Mouse (Mus musculus) cerebellum, postnatal 25 days (tissue): ENCODE measurements at regions not wholly inside any gene's neighbourhood (a gene's known extent, or its start where the extent isn't known, plus 50 kb on each side); places are given as distances from the start of the nearest gene placed in this dataset.

ENCODE experiments used
- DNase-seq, 2 experiments: peaks; one replicate each; pipeline ENCODE4 v3.0.0; 2021; ENCODE audit warnings: mixed read lengths in 2 of 2

DNA sequence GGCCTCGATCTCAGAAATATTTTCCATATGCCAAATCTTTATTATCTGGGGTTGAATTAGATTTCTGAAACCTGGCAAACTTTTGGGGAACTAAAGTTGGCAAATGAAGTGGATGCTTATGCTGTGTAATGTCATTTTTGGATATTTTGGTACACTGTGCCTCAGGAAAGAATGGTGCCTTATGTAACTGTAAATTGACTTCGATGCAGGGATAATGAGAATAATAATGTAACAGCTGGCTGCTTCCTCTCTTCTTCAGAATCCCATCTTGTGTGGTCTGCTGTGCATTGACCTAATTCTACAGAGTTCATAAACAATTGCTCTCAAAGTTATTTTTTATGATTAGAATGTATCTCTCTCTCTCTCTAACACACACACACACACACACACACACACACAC lies 545.6 kb downstream of the Tfap2b start:
- DNase-seq = no peak

DNA sequence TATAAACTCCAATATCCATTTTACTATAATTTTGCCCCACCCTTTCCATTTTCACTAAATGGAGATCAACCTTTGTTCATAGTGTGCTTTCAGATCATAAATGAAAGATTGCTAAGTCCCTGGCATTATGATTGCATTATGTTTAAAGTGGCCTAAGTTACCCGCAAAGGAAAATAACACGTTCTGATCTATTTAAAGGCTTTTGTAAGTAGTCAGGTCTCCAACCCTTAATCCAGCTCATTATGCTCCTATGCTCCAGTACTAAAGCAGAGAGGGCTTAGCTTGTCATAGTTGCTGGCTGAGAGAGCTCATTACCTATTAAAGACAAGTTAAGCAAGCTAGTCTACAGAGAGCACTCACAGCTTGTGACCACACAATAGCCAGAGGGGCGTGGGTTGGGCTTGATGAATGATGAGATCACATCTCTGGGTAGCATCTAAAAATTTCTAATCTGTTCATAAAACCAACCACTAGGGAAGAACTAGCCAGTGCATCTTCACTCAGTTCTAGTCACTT lies 549.3 kb downstream of the Tfap2b start:
- no peak for DNase-seq

DNA sequence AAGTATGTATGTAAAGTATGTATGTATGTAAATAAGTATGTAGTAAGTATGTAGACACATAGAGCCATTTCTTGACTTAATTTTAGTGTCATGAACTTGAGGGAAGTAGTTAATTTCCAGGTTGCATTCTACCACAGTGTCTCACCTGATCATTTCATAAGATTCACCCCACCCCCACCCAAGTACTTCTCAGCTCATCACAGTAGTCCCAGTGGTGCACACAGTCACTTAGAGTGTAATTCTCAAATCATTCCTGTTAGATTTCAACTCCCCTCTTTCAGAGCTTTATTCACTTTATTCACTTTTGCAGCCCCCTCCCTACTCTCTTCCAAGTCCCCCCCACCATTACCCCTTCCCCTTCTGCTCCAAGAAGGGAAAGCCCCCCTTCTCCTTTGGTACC lies 558.2 kb downstream of the Tfap2b start:
- DNase-seq = no peak

DNA sequence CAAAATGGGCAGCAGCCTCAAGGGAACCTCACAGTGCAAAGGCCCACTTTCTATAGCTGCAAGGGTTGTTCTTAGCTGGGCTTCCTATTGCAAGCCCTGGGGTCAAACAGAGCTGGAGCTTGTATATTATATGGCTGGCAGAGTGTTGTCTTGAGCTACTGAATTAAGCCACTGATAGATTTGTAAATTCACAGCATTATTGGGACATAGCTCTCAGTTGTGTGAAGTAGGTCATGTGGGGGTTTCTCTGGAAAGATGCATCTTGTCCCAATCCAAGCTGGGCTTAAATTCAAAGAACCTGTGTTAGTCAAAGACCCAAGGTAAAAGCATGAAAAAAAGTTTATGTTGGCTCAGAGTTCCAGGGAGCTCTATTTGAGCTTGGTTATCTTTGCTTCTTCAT lies 563.6 kb downstream of the Tfap2b start:
- DNase-seq = no peak

DNA sequence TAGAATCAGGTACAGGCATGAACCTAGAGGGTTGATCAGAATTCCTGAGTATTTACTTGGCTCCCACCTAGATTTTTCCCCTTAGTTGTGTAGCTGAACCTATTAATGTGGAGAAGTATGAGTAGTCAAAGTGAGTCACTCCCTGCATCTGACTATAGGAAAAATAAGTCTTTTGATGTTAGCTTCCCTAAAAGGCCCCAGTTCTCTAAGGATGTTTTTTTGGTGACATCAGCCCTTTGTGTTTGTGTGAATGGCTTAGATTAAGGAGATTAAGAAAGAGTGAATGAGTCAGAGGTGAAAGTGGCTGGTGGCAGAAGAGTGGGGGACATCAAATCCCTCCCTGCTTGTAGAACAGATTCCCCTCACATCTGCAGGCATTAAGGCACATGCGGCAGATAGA lies 565.8 kb downstream of the Tfap2b start:
- DNase-seq = no peak

DNA sequence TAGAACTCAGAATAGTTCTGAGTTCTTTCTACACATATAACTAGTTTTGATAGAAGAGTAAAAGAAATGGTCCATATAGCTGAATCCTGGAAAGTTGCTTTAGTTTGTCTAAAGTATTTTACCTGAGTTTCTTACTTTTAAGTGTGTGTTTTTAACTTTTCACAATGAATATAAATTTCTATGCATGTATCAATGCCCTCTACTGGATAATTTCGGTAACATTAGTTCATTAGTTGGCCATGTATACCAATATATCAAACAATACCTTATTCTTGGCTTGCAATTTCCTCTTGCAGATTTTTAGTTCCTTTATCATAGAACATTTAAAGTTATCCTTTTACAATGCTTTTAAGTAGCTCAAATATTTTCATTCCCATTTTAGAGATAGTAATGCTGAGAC lies 568.8 kb downstream of the Tfap2b start:
- DNase-seq = no peak

DNA sequence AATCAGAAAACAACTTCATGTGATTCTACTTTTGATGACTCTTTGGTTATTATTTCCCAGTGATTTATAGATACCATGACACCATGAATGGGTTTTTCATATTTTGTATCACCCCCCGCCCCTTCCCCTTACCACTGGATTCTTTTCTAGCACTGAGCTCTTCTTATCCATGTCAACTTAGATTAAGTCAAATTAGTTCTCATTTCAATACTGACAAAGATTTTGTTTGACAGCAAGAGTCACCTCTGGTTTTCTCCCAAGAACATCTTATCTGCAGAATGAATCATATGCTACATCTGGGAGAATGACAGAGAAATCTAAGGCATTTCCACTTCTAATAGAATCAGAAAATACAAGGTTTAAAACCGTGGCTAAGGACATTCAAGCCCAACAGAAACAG lies 578.3 kb downstream of the Tfap2b start:
- DNase-seq = no peak

DNA sequence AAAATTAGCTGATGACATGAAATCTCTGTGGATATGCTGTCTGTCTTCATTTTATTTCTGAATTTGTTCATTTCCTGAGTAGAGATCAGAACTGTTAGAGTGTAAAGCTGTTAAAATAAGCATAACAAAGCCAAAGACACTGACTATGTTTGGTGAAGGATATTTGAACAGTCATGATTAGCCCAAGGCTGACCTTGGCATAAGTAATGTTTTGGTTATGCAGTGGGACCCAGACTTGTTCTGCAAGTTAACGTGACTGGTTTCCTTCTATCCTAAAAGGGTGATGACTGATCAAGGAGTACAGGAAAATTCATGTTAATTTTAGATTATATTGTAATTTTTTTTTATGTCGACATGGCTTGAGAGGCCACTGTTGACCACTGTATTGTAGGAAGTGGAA lies 585.4 kb downstream of the Tfap2b start:
- DNase-seq = no peak

DNA sequence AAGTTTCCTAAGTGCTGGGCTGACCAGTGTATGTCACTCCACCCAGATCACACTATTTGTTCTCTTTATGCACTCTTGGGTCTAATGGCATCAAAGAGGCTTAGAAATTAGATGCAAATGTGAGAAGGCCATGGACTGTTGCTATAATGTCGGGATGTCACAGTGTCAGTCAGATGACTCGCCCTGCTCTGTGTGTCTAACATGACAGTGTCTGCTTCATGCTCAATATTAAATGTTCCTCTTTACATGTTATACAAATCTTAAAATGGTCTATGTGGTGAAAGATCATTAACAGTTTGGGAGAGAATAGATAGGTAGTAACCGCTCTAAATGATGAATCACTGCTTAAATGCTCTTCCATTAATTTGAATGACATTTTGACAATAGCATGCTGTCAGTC lies 617.2 kb downstream of the Tfap2b start:
- no peak for DNase-seq

DNA sequence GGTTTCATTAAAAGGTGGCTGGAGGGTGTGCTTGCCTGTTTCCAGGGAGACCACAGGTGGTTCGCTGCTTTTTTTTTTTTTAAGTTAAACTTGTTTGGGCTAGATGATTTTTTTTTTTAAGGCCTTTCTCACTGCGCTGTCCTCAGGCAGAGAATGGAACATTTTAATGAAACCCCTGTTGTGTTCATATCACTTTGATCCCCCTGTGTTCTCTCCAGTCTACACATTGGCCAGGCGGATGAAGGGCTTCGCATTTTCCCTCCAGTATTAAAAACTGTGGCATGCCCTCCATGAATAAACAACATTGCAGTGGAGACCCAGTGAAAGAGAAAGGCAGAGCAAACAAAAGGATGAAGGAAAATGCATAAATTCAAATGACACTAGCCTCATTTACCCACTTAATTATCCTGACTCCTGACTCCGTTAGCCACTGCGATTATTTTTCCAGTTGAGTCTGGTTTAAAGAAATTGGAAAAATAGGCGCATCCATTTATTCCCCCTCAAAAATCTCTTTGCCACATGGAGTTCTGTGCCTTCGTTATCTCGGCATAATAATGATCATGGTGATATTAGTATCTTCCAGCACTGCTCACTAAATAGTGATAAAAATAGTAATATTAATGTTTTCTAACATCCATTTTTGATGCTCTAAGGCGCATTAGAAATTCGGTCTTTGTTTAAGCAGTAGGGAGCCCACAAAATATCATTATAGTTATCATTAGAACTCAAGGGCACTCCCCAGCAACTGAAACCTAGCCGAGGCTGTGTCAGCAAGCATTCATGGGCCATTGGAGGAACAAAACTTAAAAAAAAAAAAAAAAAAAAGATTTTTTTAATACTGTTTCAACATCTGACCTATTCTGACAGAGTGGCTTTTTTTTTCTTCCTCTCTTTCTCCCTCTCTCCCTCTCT lies 618.0 kb downstream of the Tfap2b start:
- no peak for DNase-seq

DNA sequence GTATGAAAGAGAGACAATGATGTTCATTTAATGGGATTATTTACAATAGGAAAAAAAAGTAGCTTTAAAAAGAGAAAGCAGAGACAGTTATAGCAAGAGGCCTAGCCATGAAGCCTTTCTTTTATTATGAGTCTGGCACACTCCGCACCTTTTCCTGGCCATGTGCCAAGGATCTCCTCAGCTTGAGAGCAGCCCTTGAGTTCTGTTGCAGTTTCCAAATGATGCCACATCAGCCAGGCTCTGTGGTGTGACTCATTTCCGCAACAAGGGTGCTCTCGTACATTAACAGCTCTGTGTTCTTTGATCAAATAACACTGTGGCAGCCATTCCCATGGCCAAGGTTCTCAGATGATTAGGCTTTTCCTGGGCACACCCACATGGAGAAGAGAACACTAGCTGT lies 641.2 kb downstream of the Tfap2b start:
- peak; percentile 8 to 40 for DNase-seq

DNA sequence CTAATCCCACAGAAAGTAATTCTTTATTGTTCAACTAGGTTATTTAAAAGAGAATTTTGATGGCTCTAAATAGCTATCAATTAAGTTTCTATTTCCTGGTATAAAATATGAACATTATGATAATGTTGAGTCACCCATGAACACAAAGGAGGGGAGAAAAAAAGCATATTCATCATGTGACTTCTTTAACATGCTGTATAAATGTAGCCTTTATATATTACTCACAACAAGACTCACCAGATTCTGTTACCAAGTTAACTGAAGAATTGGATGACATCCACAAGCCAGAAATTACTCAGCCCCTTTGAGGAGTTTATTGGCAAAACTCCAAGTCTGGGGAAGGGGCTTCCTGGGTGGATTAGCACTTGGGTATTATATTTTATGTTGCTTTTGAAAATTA lies 648.5 kb downstream of the Tfap2b start:
- DNase-seq = no peak

DNA sequence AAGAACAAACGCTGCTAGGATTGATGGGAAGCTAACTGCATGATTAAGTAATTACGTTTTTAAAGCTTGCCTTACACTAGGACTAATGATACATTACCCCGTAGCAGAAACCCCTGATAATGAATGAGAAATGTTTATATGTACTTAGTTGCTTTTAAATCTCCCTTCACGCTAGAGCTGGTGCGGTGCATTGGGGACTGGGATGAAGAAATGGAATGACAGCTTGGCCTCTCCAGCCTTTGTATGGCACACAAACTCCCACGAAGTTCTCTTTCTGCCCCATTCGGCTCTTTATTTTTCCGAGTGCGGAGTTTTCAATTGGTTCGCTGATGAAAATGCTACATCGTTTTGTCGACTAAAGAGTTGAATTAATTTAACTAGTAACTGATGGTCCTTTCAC lies 659.8 kb downstream of the Tfap2b start:
- no peak for DNase-seq

DNA sequence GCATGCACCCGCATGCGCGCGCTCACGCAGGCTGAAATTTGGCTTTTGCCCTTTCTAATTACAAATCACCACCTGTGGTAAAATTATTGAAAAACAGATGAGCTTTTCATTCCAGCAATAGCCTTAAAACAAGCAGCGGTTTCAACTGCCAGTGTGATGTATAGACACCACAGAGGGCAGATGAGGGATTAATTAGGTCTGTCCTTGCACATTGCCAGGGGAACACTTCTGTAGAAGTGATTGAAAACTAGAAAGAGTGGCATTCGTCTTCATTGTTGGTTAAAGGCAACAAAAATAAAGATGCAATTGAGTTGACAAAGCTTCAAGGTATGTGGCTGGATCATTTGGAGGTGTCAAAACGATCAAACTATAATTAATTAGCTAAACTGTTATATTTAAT lies 672.5 kb downstream of the Tfap2b start:
- DNase-seq = no peak

DNA sequence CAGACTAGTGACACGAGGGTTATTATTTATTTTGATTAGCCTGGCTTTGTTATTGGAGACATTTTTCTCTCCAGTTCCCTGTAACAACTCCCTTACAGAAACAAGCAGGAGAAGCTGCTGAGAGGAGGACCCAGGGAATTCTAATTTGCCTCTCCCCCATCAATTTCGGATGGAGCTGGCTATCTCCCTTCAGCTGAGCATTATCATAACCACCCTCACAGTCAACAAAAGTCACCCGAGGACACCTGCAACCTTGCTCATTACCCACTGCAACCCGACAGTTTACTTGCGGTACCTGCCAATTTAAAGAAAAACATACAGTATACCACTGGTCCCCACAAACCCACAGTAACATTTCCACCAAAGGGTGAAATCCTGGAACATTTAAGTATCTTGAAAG lies 690.7 kb downstream of the Tfap2b start:
- DNase-seq = no peak

DNA sequence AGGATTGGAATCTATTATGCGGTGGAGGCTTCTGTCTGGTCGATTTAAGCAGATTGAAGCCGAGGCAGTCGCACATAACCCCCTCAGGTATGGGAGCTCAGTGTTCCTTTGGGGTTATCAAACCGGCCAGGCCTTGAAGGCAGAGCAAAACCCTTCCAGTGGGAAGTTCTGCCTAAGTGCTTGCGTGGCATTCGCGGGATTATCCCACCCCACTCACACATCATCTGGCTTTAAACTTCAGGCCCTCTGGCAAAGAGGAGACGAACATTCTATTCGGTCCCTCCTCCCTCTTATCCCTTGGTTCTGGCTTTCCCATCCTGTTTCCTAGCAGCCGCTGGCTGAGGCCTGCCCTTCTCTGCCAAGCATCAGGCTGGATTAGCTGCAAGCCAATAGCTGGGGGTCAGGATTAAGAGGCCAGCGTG lies 691.2 kb downstream of the Tfap2b start:
- no peak for DNase-seq

DNA sequence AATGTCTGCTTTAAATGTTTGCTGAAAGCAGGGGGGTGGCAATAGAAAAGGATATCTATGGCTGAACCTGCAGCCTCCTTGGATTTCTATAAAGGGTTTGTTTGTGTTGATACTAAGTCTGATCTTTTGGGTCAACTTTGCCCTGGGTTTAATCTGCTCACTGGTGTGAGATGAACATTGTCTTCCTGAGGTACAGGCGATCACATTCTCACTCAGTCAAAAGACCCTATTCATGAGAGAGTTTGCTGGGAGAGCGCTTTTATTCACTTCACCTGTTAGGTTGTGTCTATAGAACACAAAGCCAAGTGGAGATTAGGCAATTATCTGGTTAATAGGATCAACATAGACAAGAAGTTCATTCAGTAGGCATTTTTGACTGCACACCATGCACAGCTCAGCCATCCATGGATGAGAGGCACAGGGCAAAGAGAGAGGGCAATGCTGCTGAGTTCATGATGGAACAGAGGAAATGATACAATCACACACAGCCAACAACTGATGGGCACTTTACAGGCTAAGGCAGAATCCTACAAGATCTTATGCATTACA lies 692.3 kb downstream of the Tfap2b start:
- DNase-seq = no peak

DNA sequence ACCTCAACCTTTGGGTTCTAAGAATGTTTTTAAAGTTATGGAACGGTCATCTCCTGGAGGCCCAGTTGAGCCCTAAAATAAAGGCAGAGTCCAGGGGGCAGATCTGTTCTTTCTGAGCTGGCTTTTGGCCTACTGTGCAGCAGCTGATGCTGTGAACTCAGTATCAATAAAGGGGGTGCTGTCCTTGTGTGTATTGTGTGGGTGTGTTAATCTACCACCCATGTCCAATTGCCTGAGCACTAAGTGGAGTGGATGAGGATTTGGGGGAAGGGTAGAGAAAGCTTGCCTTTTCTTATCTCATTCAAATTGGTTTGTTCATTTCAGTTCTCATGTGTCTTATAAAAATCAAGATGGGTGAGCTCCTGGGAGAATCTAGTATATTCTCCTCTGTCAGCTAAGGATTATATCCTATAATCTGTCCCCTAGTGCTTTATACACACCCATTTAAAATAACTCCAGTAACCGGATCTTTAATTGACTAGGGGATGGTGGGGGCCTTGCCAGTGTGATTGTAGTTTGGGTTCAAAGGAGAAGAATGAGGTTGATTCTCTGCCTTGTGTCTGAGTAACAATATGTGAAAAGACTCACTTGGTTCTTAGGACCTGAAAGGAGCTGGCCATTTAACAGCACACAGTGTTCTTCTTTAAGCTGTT lies 703.6 kb downstream of the Tfap2b start:
- DNase-seq = no peak

DNA sequence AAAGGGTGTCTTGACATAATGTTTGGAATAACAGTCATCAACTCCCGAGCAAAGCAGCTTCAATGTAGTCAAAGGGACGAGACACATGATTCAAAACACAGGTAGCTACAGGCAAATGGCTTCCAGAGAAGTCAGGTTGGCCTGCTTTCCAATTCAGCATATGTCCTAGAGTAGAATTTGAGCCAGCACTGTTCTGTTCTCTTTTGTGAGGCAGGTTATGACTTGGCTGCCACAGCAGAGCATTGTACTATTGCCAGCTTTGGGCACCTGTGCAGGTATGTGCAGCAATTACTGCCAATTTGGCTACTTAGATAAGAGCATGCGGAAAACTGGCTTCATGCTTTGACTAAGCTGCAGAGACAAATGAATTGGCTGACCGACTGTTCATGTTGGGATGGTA lies 699.1 kb downstream of the Pkhd1 start:
- DNase-seq = peak; percentile 58 to 62

DNA sequence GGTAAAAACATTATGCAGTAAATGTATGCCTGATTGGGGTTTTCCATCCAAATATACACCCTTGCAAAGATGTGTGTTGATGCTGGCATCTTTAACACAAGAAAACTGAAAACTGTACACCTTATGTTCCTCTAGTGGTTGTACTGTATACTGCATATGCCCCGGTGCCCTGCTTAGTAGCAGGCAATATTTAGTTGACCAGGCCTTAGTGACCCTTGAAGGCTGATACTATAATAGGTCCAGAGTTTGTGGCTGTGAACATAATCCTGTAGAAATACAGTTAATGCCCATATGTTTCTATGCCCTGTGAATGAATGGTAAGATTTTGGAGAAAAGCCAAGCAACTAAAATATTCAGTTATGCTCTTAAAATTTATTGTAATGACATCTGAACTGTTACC lies 690.7 kb downstream of the Pkhd1 start:
- no peak for DNase-seq

DNA sequence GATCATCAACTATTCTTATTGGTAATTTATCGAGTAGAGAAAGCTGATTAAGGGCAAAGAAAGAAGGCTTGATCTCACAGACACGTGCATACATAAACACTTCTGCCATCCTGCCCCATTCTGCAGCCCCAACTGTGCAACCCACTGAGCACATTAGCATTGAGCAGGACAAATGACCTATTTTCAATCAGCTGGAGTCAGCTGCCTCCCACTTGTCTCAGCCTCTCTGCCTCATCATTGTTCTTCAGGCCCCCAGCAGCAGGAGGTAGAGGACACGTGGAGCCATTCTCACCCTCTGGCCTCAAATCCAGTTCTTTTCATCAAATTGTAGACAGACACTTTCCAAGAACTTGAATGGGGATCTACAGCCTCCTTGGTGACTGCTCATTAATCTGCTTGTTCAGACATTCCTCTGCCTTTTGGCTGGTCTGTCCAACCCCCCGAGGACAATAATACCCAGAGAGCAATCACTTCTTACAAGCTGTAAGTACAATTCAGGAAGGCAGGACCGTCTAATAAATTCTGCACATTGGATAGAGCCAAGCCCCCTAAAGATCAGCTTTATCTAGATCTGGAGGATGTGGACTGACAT lies 690.0 kb downstream of the Pkhd1 start:
- peak in 1 of 2 experiments; percentile 4 for DNase-seq

DNA sequence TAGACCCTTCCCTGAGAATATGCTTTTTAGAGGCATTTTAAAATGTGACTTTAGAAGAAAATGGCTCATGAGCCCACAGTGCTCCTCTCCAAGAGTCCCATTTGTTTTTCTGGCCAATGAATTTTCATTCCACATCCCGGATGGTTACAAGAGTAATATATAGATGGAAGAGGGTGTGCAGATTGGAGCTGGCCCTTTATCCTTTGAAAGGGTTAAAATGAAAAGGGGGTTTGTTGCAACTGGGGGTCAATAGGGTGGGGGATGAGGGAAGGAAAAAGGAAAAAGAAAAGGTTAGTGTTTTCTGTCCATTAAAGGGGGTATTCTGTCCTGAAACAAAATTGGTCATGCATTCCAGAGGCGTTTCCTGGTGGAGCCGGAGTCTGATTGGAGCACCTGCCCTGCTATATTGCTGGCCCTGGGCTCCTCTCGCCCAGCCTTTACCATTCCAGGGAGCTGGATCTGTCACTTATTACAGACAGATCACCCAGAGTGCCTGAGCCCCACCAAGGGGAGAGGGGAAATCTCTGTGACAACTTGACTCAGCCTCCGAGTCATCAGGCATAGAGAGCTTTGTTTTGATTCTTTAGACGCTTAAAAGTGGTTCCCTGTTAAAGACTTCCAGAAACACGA lies 666.7 kb downstream of the Pkhd1 start:
- no peak for DNase-seq

DNA sequence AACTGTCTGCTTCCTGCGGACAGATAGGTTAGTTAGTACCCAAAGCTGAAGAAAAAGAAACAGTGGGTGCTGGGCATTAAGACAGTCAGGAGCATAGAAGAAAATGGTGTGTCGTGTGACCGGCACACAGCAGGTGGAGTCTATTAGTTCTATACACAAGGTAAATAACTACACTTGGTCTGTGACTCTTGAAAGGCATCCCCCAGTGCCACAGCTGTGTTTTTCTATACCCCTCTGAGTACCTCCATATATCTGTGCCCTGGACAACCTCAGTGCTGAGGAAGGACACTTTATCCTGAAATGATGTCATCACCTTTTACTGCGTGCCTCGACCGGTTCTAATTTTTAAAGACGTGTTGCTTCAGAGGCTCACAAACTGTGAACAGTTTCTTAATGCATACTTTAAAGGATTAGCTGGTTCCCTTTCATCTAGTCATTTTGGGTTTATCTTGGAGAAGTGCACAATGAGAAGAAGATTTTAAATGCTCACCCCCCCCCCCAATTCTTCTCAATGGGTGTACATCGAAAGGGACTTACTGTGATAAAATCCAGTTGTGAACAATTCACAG lies 666.1 kb downstream of the Pkhd1 start:
- DNase-seq = no peak
